Mouse (Mus musculus): ENCODE measurements at regions not wholly inside any gene's neighbourhood (a gene's known extent, or its start where the extent isn't known, plus 50 kb on each side); places are given as distances from the start of the nearest gene placed in this dataset.
A peak's percentile ranks its signal among the peaks of the same experiment; 100 is the strongest.

DNA sequence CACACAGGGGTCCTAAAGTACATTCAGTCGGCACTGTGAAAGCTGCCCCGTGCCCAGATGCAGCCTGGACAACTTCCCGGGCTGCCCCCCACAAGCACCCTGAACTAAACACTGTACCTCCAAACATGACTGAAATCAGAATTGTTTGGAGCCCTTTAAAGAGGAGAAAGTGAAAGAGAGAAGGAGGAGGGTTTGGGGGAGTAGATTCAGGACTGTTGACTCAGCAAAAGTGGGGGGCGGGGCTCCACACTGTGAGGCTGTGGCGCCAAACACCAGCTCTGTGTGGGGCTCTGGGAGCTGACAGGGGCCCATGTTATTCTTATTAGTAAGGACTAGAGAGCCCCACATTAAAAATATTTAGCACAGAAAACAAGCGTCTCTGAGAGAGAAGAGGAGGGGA lies 71.8 kb upstream of the Pou3f3 start:
- 81% methylated on average over 6 of the region's 6 CpGs for WGBS
- DNase-seq (ENCODE audit: low spot score), result no peak
- no peaks in the 10 kb centered on the region for H3K9me3 ChIP-seq (ENCODE audit: control insufficient read depth, low read length)

DNA sequence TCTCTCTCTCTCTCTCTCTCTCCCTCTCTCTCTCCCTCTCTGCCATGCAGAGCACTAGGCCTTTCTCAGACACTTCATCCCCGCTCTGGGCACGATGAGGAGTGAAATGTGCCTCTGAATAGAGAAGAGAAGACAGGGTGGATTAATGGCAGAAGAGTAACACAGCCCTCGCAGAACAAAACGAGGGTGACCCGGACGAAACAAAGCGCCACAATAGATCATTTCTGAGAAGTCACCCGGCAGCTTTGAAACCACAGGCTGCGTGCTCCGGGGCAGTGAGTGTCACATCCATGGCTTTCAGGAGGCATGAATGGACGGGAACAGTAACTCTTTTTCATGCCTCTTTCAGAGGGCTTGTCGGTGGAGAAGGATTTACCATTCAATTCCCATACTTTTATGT lies 66.8 kb upstream of the Pou3f3 start:
- peak; percentile 81 for ATAC-seq (ENCODE audit: insufficient read depth, low FRiP score, low TSS enrichment)
- peak overlapping the region; percentile 21; the same call in 1 of the 2 replicates for H3K27ac ChIP-seq (ENCODE audit: low read depth, low read length)
- peaks cover 22% of the 10 kb centered on the region for H3K4me1 ChIP-seq (ENCODE audit: control insufficient read depth, insufficient read depth, low read length)
- WGBS, result 17% methylated on average over 12 of the region's 12 CpGs
- H3K36me3 ChIP-seq (ENCODE audit: control insufficient read depth, insufficient read depth, low read length), result no peaks in the 10 kb centered on the region
- no peak overlapping the region for H3K4me3 ChIP-seq (ENCODE audit: low read depth, low read length)
- no peaks in the 10 kb centered on the region for H3K9me3 ChIP-seq (ENCODE audit: control insufficient read depth, low read length)
- no peak overlapping the region for H3K9ac ChIP-seq (ENCODE audit: low read length)
- DNase-seq (ENCODE audit: low spot score), result peak; percentile 82
- H3K4me2 ChIP-seq (ENCODE audit: low read depth), result no peak overlapping the region
- H3K27me3 ChIP-seq (ENCODE audit: control insufficient read depth, insufficient read depth, low read length), result no peaks in the 10 kb centered on the region

More for the DNA sequence above, 71.8 kb upstream of the Pou3f3 start:
- no peak for ATAC-seq (ENCODE audit: insufficient read depth, low FRiP score, low TSS enrichment)
- H3K4me3 ChIP-seq (ENCODE audit: low read depth, low read length), result no peak overlapping the region
- no peak overlapping the region for H3K4me2 ChIP-seq (ENCODE audit: low read depth)
- no peaks in the 10 kb centered on the region for H3K36me3 ChIP-seq (ENCODE audit: control insufficient read depth, insufficient read depth, low read length)
- H3K27ac ChIP-seq (ENCODE audit: low read depth, low read length), result no peak overlapping the region
- H3K9ac ChIP-seq (ENCODE audit: low read length), result no peak overlapping the region
- H3K4me1 ChIP-seq (ENCODE audit: control insufficient read depth, insufficient read depth, low read length), result peaks cover 14% of the 10 kb centered on the region
- no peaks in the 10 kb centered on the region for H3K27me3 ChIP-seq (ENCODE audit: control insufficient read depth, insufficient read depth, low read length)

DNA sequence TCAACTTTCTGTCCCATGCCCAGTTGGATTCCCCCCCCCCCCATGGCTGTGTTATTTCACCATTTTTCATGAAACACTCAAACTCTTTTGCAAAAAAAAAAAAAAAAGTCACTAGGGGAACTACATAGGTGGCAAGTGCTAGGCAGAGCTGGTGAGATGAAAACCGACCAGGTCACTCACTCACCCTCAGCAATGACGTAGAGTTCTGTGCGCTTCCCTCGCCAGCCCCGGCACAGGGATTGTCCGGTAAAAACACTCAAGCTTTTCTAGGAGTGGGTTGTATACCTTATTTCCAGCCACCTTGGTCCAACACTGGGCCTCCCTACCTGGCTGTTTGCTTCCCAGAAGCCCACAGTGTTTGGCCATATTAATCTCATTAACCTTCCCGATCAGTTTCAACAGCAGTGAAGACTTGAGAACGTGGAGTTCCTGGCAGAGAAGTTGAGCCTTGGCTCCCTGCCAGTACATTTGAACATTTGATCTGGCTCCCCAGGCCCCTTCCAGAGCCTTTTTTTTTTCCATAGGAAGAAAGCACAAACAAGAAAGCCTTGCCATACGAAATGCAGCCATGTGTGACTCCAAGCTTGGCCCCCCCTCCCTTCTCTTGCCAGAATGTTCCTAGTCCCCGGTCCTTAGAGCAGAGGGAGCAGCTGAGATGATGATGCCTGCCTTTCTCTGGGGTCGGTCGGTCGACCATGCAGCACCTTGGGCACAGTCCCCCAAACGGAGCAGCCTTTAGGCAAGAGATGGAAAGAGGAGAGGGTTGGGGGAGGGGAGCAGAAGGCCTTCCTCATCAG lies 65.9 kb upstream of the Pou3f3 start:
- Histone ChIP-seq H3K9ac (ENCODE audit: low read length) (no peak overlapping the region), H3K4me2 (ENCODE audit: low read depth) (peak overlapping the region; percentile 19), H3K4me3 (ENCODE audit: low read depth, low read length) (no peak overlapping the region), H3K9me3 (ENCODE audit: control insufficient read depth, low read length) (no peaks in the 10 kb centered on the region), H3K27ac (ENCODE audit: low read depth, low read length) (peak overlapping the region; percentile 75), H3K4me1 (ENCODE audit: control insufficient read depth, insufficient read depth, low read length) (peaks cover 22% of the 10 kb centered on the region), H3K36me3 (ENCODE audit: control insufficient read depth, insufficient read depth, low read length) (no peaks in the 10 kb centered on the region), H3K27me3 (ENCODE audit: control insufficient read depth, insufficient read depth, low read length) (no peaks in the 10 kb centered on the region)
- ATAC-seq (ENCODE audit: insufficient read depth, low FRiP score, low TSS enrichment), result peak; percentile 54
- DNase-seq (ENCODE audit: low spot score), result peak; percentile 61
- WGBS, result 22% methylated on average over 14 of the region's 14 CpGs

DNA sequence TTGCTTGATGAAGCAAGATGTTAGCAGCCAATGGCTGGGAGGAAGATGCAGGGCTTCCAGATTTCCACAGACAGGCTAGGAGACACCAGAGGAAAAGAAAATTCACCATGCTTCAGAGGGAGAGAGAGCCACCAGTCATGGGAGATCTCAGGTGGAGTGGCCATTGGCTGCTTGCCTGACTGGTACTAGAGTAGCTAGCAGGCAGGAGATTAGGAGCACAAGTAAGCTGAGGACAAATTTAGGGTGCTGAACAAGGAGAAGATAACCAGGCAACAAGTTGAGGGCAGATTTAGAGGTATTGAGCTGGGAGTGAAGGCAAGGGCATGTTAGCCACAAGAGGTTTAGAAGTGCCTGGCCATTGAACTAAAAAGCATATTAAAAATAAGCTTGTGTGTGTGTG lies 63.3 kb upstream of the Pou3f3 start:
- Histone ChIP-seq H3K4me2 (ENCODE audit: low read depth) (no peak overlapping the region), H3K36me3 (ENCODE audit: control insufficient read depth, insufficient read depth, low read length) (no peaks in the 10 kb centered on the region), H3K27me3 (ENCODE audit: control insufficient read depth, insufficient read depth, low read length) (no peaks in the 10 kb centered on the region), H3K9ac (ENCODE audit: low read length) (no peak overlapping the region), H3K27ac (ENCODE audit: low read depth, low read length) (no peak overlapping the region), H3K4me1 (ENCODE audit: control insufficient read depth, insufficient read depth, low read length) (peaks cover 18% of the 10 kb centered on the region), H3K4me3 (ENCODE audit: low read depth, low read length) (no peak overlapping the region), H3K9me3 (ENCODE audit: control insufficient read depth, low read length) (no peaks in the 10 kb centered on the region)
- ATAC-seq (ENCODE audit: insufficient read depth, low FRiP score, low TSS enrichment), result no peak
- DNase-seq (ENCODE audit: low spot score), result no peak

DNA sequence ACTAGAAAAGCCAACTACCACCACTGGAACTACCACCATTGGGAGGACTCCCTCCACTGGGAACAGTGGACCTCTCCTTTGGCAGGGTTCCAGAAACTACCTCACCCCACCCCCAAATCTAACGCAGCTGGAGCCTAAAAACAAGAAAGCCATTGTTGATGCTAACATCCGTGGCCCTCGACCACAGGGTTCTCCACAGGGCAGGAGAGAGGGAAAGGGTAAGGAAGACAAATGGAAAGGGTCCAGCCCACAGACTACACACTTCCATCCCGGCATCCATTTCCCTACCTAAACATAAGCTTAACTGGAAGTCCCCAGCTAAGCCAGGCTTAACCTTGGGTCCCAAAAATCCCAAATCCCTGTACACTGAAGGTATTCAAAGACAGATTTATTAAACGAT lies 59.0 kb upstream of the Pou3f3 start:
- Histone ChIP-seq H3K4me1 (ENCODE audit: control insufficient read depth, insufficient read depth, low read length) (no peaks in the 10 kb centered on the region), H3K9me3 (ENCODE audit: control insufficient read depth, low read length) (no peaks in the 10 kb centered on the region), H3K4me3 (ENCODE audit: low read depth, low read length) (no peak overlapping the region), H3K27ac (ENCODE audit: low read depth, low read length) (no peak overlapping the region), H3K27me3 (ENCODE audit: control insufficient read depth, insufficient read depth, low read length) (no peaks in the 10 kb centered on the region), H3K9ac (ENCODE audit: low read length) (no peak overlapping the region), H3K4me2 (ENCODE audit: low read depth) (no peak overlapping the region), H3K36me3 (ENCODE audit: control insufficient read depth, insufficient read depth, low read length) (no peaks in the 10 kb centered on the region)
- peak; percentile 55; the same call in 1 of the 2 replicates for ATAC-seq (ENCODE audit: insufficient read depth, low FRiP score, low TSS enrichment)
- WGBS, result 58% methylated on average over 5 of the region's 5 CpGs
- peak; percentile 40 for DNase-seq (ENCODE audit: low spot score)
